Mouse (Mus musculus): ENCODE results near the gene Pde5a.

The Pde5a gene

GRCm38 (mm10) chr3:122848410-122849034, 119.8 kb downstream of the Pde5a start:
- no peak for DNase-seq (ENCODE audit: low read depth, low spot score)

GRCm38 (mm10) chr3:122855149-122855548, 126.4 kb downstream of the Pde5a start:
- DNase-seq (ENCODE audit: low read depth, low spot score): no peak

DNA sequence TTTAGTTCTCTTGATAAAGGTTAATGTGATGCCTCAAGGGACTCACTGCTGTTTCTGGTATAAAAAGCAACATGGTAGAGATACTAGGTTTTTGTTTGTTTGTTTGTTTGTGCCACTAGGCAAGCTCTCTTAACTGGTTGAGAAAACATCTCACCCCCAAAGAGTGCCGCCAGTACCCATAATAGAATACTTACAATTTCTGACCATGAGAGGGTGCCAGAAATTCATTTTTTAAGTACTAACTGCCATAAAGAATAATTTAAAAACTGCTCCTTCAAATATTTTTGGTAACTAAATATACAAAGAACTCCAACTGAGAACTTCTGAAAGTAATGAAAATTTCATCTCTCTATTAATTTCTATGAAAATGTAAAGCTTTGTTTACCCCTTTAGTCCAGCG, 131.1 kb downstream of the Pde5a start:
- no peak for DNase-seq (ENCODE audit: low read depth, low spot score)

- DNase-seq (ENCODE audit: low read depth, low spot score): no peak
Measured at GRCm38 (mm10) chr3:122860573-122861498, 132.1 kb downstream of the Pde5a start.

GRCm38 (mm10) chr3:122865092-122865491, 136.3 kb downstream of the Pde5a start:
- DNase-seq (ENCODE audit: low read depth, low spot score): no peak

DNA sequence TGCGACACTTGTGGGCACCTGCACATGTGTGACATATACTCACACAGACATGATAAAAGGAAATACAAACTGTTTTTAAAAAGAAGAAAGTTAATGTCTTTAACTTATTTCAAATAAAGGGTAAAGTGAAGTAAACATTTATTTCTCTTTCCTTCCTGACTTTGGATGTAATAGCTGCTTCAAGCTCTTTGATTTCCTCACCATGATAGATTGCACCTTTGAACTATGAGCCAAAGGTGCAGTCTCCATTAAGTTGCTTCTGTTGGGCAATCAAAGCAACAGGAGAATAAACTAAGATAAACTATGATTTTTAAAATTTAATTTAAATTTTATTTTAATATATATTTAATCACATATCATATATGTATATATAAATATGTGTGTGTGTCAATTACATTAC, 139.5 kb downstream of the Pde5a start:
- no peak for DNase-seq (ENCODE audit: low read depth, low spot score)

DNA sequence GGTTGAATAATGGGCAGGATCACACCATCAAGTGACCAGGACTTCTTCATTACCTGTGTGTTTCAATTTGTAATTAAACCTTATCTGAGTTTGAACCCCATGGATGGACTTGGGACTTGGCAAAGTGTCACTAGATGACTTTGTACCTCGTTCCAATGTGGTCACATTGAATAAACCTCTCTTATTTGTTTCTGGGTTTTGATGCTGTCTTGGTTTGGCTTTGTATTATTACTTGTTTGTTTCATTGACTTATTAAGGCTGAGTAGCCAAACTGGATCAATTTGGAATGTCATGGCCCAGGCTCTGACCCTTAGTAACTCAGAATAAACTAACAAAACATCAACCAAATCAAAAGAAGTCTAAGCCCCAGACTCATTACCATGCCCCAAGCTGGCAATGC, 142.8 kb downstream of the Pde5a start:
- DNase-seq (ENCODE audit: low read depth, low spot score): no peak

DNA sequence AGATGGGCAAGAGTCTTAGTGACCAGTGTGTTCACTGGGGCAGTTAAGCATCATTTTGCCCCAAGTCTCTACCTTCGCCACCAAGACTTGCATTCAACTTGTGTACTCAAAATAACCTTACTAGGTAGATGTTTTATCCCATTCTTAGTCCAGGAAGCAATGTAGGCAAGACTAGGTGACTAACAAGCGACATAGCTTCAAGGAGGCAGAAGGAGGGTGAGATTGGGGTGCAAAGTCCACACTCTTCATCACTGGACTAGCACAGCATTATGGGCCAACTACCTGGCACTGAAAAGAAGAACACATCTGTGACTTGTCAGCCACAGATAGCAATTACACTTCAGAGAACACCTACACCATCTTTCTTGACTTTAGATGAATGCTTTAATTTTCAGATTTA, 148.1 kb downstream of the Pde5a start:
- DNase-seq (ENCODE audit: low read depth, low spot score): no peak

DNA sequence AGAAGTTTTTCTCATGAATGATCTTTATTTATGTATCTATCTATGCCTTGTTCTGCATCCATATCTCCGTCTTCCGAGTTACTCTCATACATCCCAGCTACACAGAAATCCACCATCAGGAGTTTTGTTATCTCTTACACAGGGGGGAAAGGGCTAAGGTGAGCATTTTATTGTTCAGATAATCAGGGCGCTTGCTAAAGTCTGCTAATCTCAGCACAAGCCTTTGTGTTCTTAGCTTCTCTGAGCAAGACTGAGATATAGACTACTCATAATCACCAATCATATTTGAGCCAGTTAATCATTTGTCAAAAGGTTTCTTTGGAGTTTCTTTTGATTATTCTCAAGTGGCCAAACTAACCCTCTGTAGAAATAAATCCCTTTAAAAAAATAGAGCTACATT, 148.8 kb downstream of the Pde5a start:
- DNase-seq (ENCODE audit: low read depth, low spot score): no peak

DNA sequence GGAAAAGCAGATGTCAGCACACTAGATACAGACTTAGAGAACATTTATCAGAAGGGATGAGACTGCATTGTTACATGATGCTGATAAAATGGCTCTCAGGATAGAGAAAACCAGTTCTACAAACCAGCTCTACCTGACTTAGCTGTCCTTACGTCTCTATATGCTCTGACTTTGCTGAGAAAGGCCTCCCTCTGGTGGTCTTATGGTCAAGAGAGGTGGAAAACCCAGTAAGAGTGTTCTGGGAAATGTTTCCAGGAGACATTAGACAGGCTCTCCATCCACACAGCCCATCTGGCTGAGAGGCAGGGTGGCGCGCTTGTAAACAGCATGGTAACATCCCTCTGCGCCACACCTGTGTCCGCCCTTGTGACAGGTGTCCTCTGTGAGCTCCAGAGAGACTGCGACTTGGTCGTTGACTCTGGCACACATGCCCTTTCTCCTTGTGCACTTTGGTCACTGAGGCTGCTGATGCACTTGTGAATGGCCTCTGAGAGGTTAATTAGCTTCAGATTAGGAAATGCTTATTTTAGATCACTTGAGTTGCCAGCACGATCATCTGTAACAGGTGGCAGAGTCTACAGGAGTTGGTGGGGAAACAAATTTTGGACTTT, 150.1 kb downstream of the Pde5a start:
- no peak for DNase-seq (ENCODE audit: low read depth, low spot score)

GRCm38 (mm10) chr3:122887505-122888301, 159.0 kb downstream of the Pde5a start:
- DNase-seq (ENCODE audit: low read depth, low spot score): no peak

GRCm38 (mm10) chr3:122888371-122888819, 159.6 kb downstream of the Pde5a start:
- no peak for DNase-seq (ENCODE audit: low read depth, low spot score)

DNA sequence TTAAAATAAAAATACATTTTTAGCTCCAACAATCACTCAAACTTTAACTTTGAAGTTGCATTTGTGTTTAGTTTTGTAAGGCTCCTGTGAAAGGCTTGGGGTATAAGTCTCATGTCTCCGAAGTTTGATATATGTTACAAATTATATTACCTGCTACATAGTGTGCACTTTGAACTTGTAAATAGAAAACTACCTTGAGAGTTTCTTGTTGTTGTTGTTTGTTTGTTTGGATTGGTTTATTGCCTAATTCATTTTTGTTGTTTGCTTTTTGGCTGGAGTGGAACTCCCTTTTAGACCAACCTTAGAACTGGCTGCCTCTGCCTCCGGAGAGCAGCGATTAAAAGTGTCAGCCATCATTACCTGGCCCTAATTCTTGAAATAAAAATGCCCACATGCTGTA, 166.0 kb downstream of the Pde5a start, which contains the start of gene Fabp2:
Gene Fabp2 (plus strand): TSS at position 301 of the 400 bp plus-strand sequence.
- DNase-seq (ENCODE audit: low read depth, low spot score): no peak

GRCm38 (mm10) chr3:122895189-122895731, 166.5 kb downstream of the Pde5a start:
- DNase-seq (ENCODE audit: low read depth, low spot score): no peak

- no peak for DNase-seq (ENCODE audit: low read depth, low spot score)
Measured at GRCm38 (mm10) chr3:122898254-122898653, 169.5 kb downstream of the Pde5a start.

DNA sequence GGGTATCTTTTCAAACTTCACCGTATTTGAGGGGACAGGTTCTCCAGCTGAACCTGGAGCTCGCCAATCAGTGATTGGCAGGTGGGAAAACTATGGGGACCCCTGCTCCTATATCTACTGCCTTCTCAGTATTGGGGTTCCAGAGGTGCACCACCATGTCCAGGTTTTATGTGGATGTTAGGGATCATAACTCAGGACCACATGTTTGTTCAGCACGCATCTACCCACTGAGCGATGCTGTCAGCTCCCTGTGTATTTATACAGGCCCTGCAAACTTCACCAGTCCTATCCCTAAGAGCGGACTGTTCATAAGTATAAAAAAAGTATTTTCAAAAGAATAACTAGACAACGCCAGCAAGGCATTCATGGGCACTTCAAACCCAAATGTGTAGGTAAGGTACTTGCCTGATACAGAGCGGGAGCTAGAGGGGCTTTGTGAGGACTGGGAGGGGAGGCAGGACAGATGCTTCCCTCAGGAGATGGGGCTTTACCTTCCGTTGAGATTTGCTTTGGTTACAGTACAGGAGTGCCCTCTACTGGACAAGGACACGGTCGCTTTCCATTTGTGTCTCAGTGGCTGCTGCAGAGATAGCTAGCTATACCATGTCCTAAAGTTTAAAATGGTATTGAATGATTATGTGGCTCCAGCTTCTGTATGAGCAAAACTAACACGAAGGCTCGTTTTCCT, 175.1 kb downstream of the Pde5a start:
- peak; percentile 13 for DNase-seq (ENCODE audit: low read depth, low spot score)

GRCm38 (mm10) chr3:122907841-122908240, 179.1 kb downstream of the Pde5a start:
- DNase-seq (ENCODE audit: low read depth, low spot score): no peak

Data from skeletal muscle tissue, adult 2 months (tissue).